Mouse (Mus musculus) heart, postnatal 14 days (tissue): ENCODE data around the gene Itgbl1. TPM values are rescaled to one million over a fixed set of nuclear protein-coding genes. Genes with fewer than 3 reads are reported as not detected.

Experiments
- DNase-seq, 2 experiments: peaks; one replicate each; pipeline ENCODE4 v3.0.0; 2021 to 2022
- intact Hi-C: fragments of 180-260 bp; cut with DNase I; formaldehyde crosslinking; loops from one replicate; pipeline ENCODE4 v1.15.1; 2025
- total RNA-seq, 2 experiments: library from RNA; stranded (reverse); gene quantifications; 2 replicates each; pipeline ENCODE4 v1.2.3; 2021

Itgbl1 gene
- total RNA-seq, 2 experiments from 2014 or later, result 3.2 to 4.3 TPM

DNA sequence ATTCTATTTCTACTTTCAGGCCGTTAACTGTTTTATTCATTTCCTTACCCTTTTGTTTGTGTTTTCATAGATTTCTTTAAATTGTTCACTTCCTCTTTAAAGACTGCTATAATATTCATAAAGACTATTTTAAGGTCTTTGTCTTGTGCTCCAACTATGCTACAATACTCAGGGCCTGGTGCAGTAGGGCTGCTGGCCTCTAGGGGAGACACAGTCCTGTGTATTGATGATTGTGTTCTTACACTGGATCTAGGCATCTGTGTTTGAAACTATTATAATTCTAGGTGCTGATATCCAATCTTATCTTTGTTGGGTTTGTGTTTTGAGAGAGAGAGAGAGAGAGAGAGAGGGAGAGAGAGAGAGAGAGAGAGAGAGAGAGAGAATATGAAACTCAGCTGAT is 268.1 kb downstream of the Itgbl1 start:
- intact Hi-C loops, result no loop called here
- no peak for DNase-seq

DNA sequence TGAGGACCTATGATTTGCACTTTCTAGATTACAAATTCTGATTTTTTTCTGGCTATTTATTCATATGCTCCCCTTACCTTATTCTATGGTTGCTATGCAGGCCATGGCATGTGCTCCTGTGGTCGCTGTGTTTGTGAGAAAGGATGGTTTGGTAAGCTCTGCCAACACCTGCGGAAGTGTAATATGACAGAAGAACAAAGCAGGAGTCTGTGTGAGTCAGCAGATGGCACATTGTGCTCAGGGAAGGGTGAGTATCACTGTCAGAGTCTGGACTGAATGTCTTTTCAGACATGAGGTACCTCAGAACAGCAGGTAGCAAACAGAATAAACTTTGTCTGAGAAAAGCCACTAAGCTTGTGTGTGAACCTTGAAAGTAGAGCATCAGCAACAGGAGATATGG is 306.8 kb downstream of the Itgbl1 start:
- intact Hi-C loops, result no loop called here
- DNase-seq, result no peak

DNA sequence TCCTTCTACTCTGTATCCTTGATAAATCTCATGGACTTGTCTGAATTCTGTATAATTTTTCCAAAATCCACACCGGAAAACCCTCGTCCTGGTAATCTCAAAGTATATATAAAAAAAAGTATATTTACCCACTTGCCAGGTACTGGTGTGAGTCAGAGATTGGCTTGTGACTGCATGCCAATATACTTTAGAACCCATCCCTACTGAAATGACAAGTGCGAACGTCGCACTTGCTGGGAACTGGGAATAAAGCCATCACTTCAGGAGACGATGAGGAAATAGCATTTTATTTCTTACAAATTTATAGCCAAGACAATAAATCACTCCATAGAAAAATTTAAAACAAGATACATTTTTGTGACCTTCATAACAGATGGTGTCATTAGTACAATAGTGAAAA is 308.2 kb downstream of the Itgbl1 start:
- no peak for DNase-seq
- intact Hi-C loops, result no loop called here

DNA sequence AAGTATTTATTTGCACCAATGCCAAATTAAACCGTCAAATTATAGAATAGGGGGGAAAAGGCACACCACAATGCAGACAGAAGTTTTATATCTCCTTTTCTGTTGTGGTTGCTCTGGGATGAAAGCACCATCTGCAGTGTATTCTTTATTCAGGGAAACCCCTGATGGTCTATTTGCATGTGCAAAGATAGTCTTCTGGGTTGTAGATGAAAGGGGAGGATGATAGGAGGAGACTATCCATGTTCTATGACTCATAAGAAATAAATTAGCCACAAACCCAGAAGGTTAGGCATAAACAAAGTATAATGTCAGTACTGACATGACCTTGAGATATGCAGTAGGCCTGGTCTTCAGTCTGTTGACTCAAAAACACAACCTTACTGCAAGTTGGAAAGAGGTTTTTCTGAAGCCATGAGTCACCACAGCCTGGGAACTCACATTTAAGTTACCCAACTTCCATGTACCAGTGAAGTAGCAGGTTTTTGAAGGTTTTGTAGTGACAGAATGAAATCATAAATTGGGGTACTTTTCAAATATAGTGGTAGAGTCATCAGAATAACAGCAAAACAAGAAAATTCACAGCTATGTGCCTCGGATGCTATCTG is 330.9 kb downstream of the Itgbl1 start:
- DNase-seq, result no peak
- intact Hi-C loops, result no loop called here

Other genes with a start within 250 kb of the Itgbl1 start
- under 1 TPM; 0.15 to 0.24 TPM for gene Nalcn, start 32.8 kb upstream of the Itgbl1 start, total RNA-seq